Mouse (Mus musculus): ENCODE measurements around the gene Supv3l1. TPM values are rescaled to one million over a fixed set of nuclear protein-coding genes. Genes with fewer than 3 reads are reported as not detected.

Gene Supv3l1
- polyA plus RNA-seq, 1 experiment from 2014 or later, result 21.6 TPM

DNA sequence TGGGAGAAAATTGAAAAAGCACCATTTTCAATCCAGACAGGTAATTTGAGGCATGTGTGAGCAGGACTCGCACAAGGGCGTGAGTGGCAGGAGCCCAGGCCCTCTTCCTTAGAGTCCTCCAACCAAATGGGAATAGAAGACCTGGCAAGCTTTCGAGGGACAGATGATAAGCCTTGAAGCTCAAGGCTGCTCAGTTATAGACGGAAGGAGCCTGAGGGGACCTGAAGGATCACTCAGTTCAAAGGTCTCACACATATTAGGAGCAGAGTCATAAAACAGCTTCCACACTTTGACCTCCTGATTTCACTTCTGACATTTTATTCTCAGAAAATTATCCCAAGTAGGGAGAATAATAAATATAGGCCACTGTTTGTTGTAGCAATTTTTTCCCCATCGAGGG lies 30.1 kb downstream of the Supv3l1 start:
- Histone ChIP-seq H3K4me2 (ENCODE audit: low read length) (no peak overlapping the region), H3K9me3 (replicated peaks; ENCODE audit: low read length) (no peaks in the 10 kb centered on the region), H3K9ac (ENCODE audit: low read depth, low read length) (no peak overlapping the region), H3K27me3 (ENCODE audit: insufficient read depth, low read length) (no peaks in the 10 kb centered on the region), H3K36me3 (ENCODE audit: insufficient read depth, low read length) (no peaks in the 10 kb centered on the region), H3K4me1 (replicated peaks; ENCODE audit: insufficient read depth, low read length) (no peaks in the 10 kb centered on the region), H3K27ac (no peak overlapping the region), H3K4me3 (replicated peaks; ENCODE audit: low read depth, low read length) (no peak overlapping the region)
- WGBS, result 79% methylated on average over 5 of the region's 5 CpGs
- TF ChIP-seq CTCF (IDR thresholded peaks at IDR 0.05; ENCODE audit: low read depth), result no peak
- no peak for ATAC-seq (replicated peaks; ENCODE audit: low FRiP score, low read depth)
- no peak for DNase-seq (ENCODE audit: low spot score)

DNA sequence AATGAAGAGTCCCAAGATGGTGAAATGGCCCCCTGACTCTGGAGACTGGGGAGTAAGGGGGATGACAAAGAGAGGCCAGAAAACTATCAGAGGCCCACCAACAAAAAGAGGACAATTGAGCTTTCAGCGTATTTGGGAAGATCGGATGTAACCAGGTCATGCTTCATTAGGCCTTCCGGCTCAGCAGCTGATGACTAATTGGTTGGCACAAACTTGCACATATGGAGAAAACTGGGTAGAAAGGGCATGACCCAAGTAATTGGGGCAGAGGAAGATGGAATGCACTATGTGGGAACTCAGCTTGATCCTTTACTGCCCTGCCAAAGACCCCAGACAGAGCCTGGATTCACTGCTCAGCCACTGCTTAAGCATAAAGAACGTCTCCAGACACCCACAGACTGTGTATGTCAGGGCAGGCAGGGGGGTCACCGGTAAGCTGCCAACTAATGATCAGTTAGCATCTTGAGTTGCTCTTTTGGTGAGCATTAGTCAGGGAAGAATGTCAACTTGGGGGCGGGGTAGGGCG lies 30.6 kb downstream of the Supv3l1 start:
- 66% methylated on average over 7 of the region's 7 CpGs for WGBS
- TF ChIP-seq CTCF (IDR thresholded peaks at IDR 0.05; ENCODE audit: low read depth), result no peak
- Histone ChIP-seq H3K4me2 (ENCODE audit: low read length) (no peak overlapping the region), H3K27ac (no peak overlapping the region), H3K4me1 (replicated peaks; ENCODE audit: insufficient read depth, low read length) (no peaks in the 10 kb centered on the region), H3K27me3 (ENCODE audit: insufficient read depth, low read length) (no peaks in the 10 kb centered on the region), H3K36me3 (ENCODE audit: insufficient read depth, low read length) (no peaks in the 10 kb centered on the region), H3K9me3 (replicated peaks; ENCODE audit: low read length) (no peaks in the 10 kb centered on the region), H3K4me3 (replicated peaks; ENCODE audit: low read depth, low read length) (no peak overlapping the region), H3K9ac (ENCODE audit: low read depth, low read length) (no peak overlapping the region)
- ATAC-seq (replicated peaks; ENCODE audit: low FRiP score, low read depth), result no peak
- DNase-seq (ENCODE audit: low spot score), result no peak

DNA sequence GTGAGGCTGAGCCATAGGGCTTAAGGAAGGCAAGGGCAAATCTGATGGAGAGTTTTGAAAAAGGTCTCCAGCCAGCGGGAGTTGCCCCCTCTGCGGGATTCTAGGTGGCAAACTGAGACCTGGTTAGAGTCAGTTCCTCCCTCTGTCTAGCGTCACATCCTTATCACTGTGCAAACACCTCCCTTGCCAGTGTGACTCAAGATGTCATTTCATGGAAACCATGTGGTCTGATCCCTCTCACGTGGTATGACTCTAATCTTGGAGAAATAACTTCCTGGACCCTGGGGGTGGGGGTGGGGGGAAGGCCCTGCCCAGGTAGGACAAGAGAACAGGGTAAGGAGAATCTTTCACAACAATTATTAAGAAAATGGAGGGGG lies 35.9 kb downstream of the Supv3l1 start:
- WGBS, result 35% methylated on average over 4 of the region's 4 CpGs
- Histone ChIP-seq H3K4me1 (replicated peaks; ENCODE audit: insufficient read depth, low read length) (no peaks in the 10 kb centered on the region; the same call in 1 of the 2 replicates), H3K27ac (peak overlapping the region; percentile 60), H3K9ac (ENCODE audit: low read depth, low read length) (no peak overlapping the region), H3K4me3 (replicated peaks; ENCODE audit: low read depth, low read length) (no peak overlapping the region), H3K36me3 (ENCODE audit: insufficient read depth, low read length) (no peaks in the 10 kb centered on the region), H3K9me3 (replicated peaks; ENCODE audit: low read length) (no peaks in the 10 kb centered on the region), H3K4me2 (ENCODE audit: low read length) (no peak overlapping the region), H3K27me3 (ENCODE audit: insufficient read depth, low read length) (no peaks in the 10 kb centered on the region)
- DNase-seq (ENCODE audit: low spot score) (no peak), ATAC-seq (replicated peaks; ENCODE audit: low FRiP score, low read depth) (no peak)
- TF ChIP-seq CTCF (IDR thresholded peaks at IDR 0.05; ENCODE audit: low read depth), result no peak

DNA sequence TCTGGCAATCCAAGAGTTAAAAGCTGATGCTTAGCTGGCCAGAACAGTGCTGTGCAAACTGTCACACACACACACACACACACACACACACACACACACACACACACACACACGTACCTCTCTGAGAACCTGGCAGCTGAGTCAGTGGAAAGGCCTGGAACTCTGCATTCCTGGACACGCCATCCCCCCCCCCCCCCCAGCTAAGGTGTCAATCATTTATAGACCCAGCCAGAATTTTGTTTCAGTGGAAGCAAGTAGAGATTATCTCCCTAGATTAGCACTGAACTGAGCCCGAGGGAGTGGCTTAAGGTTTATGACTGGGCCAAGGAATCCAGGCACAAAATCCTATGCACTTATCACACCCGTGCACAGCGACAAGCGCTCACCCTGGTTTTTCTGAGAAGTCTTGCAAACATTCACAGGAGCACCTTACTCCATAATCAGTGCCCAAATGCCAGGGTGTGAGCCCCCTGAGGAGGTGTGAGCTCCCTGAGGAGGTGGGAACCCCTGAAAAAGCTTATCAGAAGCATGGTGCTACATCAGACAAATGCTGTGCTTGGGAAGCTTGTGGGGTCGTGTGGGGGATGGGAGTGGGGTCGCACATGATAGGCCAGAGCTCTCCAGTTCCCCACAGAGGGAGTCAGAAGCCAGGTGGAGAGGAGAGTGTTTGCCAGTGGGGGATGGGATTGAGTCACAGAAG lies 36.5 kb downstream of the Supv3l1 start:
- Histone ChIP-seq H3K4me1 (replicated peaks; ENCODE audit: insufficient read depth, low read length) (no peaks in the 10 kb centered on the region; the same call in 1 of the 2 replicates), H3K9ac (ENCODE audit: low read depth, low read length) (0 out of 2 replicates have a peak overlapping the region, but pooled peaks have one; percentile 13), H3K27me3 (ENCODE audit: insufficient read depth, low read length) (no peaks in the 10 kb centered on the region), H3K27ac (peak overlapping the region; percentile 60), H3K4me3 (replicated peaks; ENCODE audit: low read depth, low read length) (no peak overlapping the region), H3K9me3 (replicated peaks; ENCODE audit: low read length) (no peaks in the 10 kb centered on the region), H3K36me3 (ENCODE audit: insufficient read depth, low read length) (no peaks in the 10 kb centered on the region), H3K4me2 (ENCODE audit: low read length) (no peak overlapping the region)
- ATAC-seq (replicated peaks; ENCODE audit: low FRiP score, low read depth) (peak; percentile 61), DNase-seq (ENCODE audit: low spot score) (peak; percentile 43)
- TF ChIP-seq CTCF (IDR thresholded peaks at IDR 0.05; ENCODE audit: low read depth), result no peak
- WGBS, result 9% methylated on average over 8 of the region's 8 CpGs

DNA sequence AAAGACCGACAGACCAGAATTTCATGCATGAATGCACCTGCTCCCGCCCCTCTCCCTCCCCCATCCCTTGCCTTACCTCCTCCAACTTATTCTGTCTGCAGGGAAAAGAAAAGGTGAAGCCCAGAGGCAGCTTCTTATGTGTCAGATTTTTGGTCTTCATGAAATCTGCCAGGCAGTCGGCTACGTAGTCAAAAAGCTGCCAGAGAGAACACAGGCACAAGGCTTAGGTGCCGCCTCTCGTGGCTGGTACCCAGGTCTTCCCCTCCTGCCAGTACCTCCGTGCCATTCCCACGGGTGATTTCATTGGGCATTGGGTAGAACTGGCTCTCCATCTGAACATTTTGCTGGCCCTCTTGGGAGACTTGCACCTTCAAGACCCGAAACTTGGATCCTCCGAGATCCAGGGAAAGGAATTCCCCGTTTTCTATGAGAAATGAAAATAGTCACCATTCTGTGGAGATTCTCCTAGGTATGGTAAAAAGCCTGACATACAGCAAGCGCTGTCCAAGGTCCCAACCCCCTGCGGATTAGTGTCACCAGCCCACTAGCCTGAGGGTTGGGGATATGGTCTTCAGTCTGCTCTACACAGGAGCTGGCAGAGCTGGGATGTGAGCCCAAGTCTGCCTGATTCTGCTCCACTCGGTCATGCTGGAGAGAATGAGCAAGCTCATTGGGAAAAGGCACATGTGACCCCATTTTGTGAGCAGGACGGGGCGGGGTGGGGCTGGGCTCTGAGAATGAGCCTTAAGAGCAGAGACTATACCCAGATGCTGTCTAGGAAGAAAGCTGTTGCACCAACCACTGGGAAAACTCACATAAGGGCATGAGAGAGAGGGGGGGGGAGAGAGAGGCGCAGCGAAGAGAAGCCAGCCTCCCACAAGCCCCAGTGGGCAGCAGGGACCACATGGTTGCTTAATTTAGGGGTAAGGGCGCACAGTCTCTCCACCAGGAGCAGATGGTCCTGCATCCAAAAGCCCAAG lies 37.8 kb downstream of the Supv3l1 start:
- ATAC-seq (replicated peaks; ENCODE audit: low FRiP score, low read depth) (no peak), DNase-seq (ENCODE audit: low spot score) (no peak)
- no peak for TF ChIP-seq CTCF (IDR thresholded peaks at IDR 0.05; ENCODE audit: low read depth)
- no peak overlapping the region for H3K4me3 ChIP-seq (replicated peaks; ENCODE audit: low read depth, low read length)
- H3K27me3 ChIP-seq (ENCODE audit: insufficient read depth, low read length), result no peaks in the 10 kb centered on the region
- WGBS, result 69% methylated on average over 19 of the region's 19 CpGs
- no peak overlapping the region for H3K27ac ChIP-seq
- H3K4me2 ChIP-seq (ENCODE audit: low read length), result no peak overlapping the region
- no peaks in the 10 kb centered on the region for H3K9me3 ChIP-seq (replicated peaks; ENCODE audit: low read length)
- no peak overlapping the region for H3K9ac ChIP-seq (ENCODE audit: low read depth, low read length)
- H3K4me1 ChIP-seq (replicated peaks; ENCODE audit: insufficient read depth, low read length), result no peaks in the 10 kb centered on the region; the same call in 1 of the 2 replicates
- no peaks in the 10 kb centered on the region for H3K36me3 ChIP-seq (ENCODE audit: insufficient read depth, low read length)

DNA sequence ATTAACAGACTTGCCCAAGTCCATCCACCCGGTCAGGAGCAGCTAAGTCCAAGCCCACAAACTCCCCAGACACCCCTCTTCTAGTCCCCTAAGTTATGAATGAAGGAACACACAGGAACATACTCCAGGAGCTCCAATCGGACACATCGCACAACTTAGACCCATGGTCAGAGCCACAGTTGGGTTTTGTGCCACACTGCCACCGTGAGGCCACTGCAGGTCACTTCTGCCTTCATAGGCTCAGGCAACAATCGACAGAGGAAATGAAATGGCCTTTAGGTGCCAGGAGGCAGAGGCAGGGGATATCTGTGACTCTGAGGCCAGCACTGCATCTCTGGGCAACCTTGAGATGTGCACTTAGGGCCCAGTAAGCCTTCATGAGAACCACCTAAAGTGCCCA lies 38.6 kb downstream of the Supv3l1 start:
- Histone ChIP-seq H3K9ac (ENCODE audit: low read depth, low read length) (no peak overlapping the region), H3K4me2 (ENCODE audit: low read length) (no peak overlapping the region), H3K36me3 (ENCODE audit: insufficient read depth, low read length) (no peaks in the 10 kb centered on the region), H3K4me1 (replicated peaks; ENCODE audit: insufficient read depth, low read length) (no peaks in the 10 kb centered on the region; the same call in 1 of the 2 replicates), H3K27ac (no peak overlapping the region), H3K9me3 (replicated peaks; ENCODE audit: low read length) (no peaks in the 10 kb centered on the region), H3K4me3 (replicated peaks; ENCODE audit: low read depth, low read length) (no peak overlapping the region), H3K27me3 (ENCODE audit: insufficient read depth, low read length) (no peaks in the 10 kb centered on the region)
- DNase-seq (ENCODE audit: low spot score), result peak; percentile 78
- TF ChIP-seq CTCF (IDR thresholded peaks at IDR 0.05; ENCODE audit: low read depth), result peak; percentile 92
- 0 out of 2 replicates have a peak, but pooled peaks have one; percentile 30 for ATAC-seq (replicated peaks; ENCODE audit: low FRiP score, low read depth)
- WGBS, result 6% methylated on average over 5 of the region's 5 CpGs
